Mouse (Mus musculus) G1E (cell line): Measurements from ENCODE around the gene Gm43517.

Source experiments
- CTCF ChIP-seq: IDR thresholded peaks from 2 replicates; pipeline ENCODE4 v1.5.1; 2012; ENCODE audit warnings: low read depth, low read length, inconsistent platforms, mixed read lengths
- GATA1 ChIP-seq: IDR thresholded peaks from 2 replicates; pipeline ENCODE4 v1.6.1; 2012; ENCODE audit warnings: borderline replicate concordance, low read length, inconsistent platforms, mixed read lengths
- GATA2 ChIP-seq: IDR thresholded peaks from 2 replicates; pipeline ENCODE4 v1.6.1; 2012; ENCODE audit warnings: low read depth, low read length, inconsistent platforms, borderline replicate concordance

GRCm38 (mm10) chr12:49394181-49394580 lies 9.2 kb downstream of the Gm43517 start:
- no peak for TF ChIP-seq GATA2
- no peak for TF ChIP-seq CTCF
- no peak for TF ChIP-seq GATA1
